Comparison of ENCODE assay signal across 8 mouse cellular contexts in the genomic region with DNA sequence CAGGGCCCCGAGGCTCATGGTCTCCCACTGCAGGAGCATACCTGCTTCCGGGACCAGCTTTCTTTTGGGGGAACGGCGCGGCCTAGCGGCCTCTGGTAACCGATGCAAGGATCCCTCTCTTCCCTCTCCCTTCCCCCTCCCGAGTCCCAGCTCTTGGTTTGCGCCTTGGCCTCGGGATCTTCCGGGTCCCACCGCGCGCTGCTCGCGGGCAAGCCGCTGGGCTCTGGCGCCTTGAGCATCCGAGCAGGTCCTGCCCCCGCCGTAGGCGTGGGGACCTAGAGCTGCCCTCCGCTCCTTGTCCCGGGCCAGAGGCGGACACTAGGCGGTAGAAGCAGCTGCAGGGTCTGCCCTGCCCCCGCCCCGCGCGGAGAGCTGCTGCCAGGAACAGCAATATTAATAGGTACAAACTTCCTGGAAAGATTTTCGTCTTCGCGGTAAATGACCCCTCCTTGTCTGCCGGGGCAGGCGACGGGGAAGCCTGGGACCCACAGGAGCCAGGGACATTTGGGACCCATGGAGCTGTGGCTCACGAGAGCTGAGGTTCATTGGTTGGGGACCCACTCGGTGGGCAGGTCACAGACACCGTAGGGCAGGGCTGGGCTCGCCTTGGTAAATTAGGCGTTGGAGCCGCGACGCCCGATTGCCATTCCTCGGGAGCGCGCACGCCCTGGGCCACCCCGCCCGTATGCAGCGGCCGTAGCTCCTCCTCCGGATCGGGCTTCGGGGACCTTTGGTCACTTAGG. TPM values are rescaled to one million over a fixed set of nuclear protein-coding genes. Genes with fewer than 3 reads are reported as not detected.
A peak's percentile ranks its signal among the peaks of the same experiment; 100 is the strongest.
DNase-seq lines count a peak whose midpoint lies in the region; ATAC-seq and TF ChIP-seq lines count a peak whose summit lies in the region.

No protein-coding gene starts in this region.

- peak; percentile 68 for TF ChIP-seq CTCF in gastrocnemius, adult 2 months (IDR thresholded peaks at IDR 0.05)
- peak; percentile 74 for TF ChIP-seq CTCF in hindbrain, postnatal 0 days (IDR thresholded peaks at IDR 0.05; ENCODE audit: low read depth)

- whole genome bisulfite sequencing in hindbrain, postnatal 0 days: 1% methylated on average over 56 of the region's 56 CpGs

- peak; percentile 70 for ATAC-seq in activated CD4-positive, CD25-positive, alpha-beta regulatory T cell, adult 4 months
- peak; percentile 78 for ATAC-seq in common myeloid progenitor, adult 5-6 weeks (replicated peaks; ENCODE audit: low read depth, poor library complexity, severe bottlenecking)
- ATAC-seq in hindbrain, postnatal 0 days: peak; percentile 90

- H3K4me1 ChIP-seq in hindbrain, postnatal 0 days (ENCODE audit: insufficient read depth, low read length): no peaks in the 10 kb centered on the region

- peak overlapping the region; percentile 99 for H3K4me2 ChIP-seq in hindbrain, postnatal 0 days (ENCODE audit: low read depth, low read length)

- intact Hi-C loops in gastrocnemius, adult 2 months (cut with DNase I): loop anchor here (1.0 to 2.0 kb wide), 2 partner anchors 10 to 35 kb away; a partner anchor contains a TSS

- H3K9me3 ChIP-seq in hindbrain, postnatal 0 days (ENCODE audit: low read length): no peaks in the 10 kb centered on the region

- no peaks in the 10 kb centered on the region for H3K27me3 ChIP-seq in hindbrain, postnatal 0 days (ENCODE audit: insufficient read depth, low read length)

- no peaks in the 10 kb centered on the region for H3K36me3 ChIP-seq in hindbrain, postnatal 0 days (ENCODE audit: insufficient read depth, low read length)

- peak overlapping the region; percentile 86 for H3K9ac ChIP-seq in hindbrain, postnatal 0 days (replicated peaks; ENCODE audit: low read length)

- peak overlapping the region; percentile 94 for H3K27ac ChIP-seq in gastrocnemius, adult 2 months
- peak overlapping the region; percentile 93 for H3K27ac ChIP-seq in hindbrain, postnatal 0 days

- peak; percentile 93 for DNase-seq in gastrocnemius, adult 2 months
- peak; percentile 92 for DNase-seq in hindbrain, postnatal 0 days (ENCODE audit: low spot score)
- DNase-seq in left cerebral cortex, adult 18-20 months (ENCODE audit: low spot score in 2 of 2): peak; percentile 69 to 79
- peak; percentile 89 to 93 for DNase-seq in lung, postnatal 4 days
- DNase-seq in retina, postnatal 1 day: peak; percentile 92
- peak; percentile 85 for DNase-seq in thymus, postnatal 4 days

- H3K4me3 ChIP-seq in gastrocnemius, adult 2 months: peak overlapping the region; percentile 71
- peak overlapping the region; percentile 65 for H3K4me3 ChIP-seq in hindbrain, postnatal 0 days (ENCODE audit: low read length)

RNA-seq across cellular contexts. Expression of a gene that starts 35.9 kb away (rescaled TPM):
- 100 to 1,000 TPM; 737 to 878 TPM for polyA plus RNA-seq in activated CD4-positive, CD25-positive, alpha-beta regulatory T cell, adult 4 months (2017; shearing (Covaris generic))
- total RNA-seq in common myeloid progenitor, adult 5-6 weeks (2017): 1,892 and 2,280 TPM in 2 replicates
- total RNA-seq in gastrocnemius, adult 2 months (2021): 100 to 1,000 TPM; 314 to 379 TPM
- total RNA-seq in hindbrain, postnatal 0 days (2014; rRNA removed): 1,143 and 1,334 TPM in 2 replicates
- 1,977 and 1,992 TPM in 2 replicates for polyA plus RNA-seq in hindbrain, postnatal 0 days (2015; fragmentation: Nextera tagmentation; extraction: Ambion mirVana)
- total RNA-seq in left cerebral cortex, adult 18-20 months (2021): 100 to 1,000 TPM; 249 to 263 TPM

RNA-seq across cellular contexts. Expression of a gene that starts 52.0 kb away (rescaled TPM):
- 10 to 100 TPM; 11.5 to 11.9 TPM for polyA plus RNA-seq in activated CD4-positive, CD25-positive, alpha-beta regulatory T cell, adult 4 months (2017; shearing (Covaris generic))
- 38.8 and 39.6 TPM in 2 replicates for total RNA-seq in common myeloid progenitor, adult 5-6 weeks (2017)
- total RNA-seq in gastrocnemius, adult 2 months (2021): 10 to 100 TPM; 13.8 to 16.0 TPM
- total RNA-seq in hindbrain, postnatal 0 days (2014; rRNA removed): 28.3 and 32.6 TPM in 2 replicates
- 18.4 and 19.2 TPM in 2 replicates for polyA plus RNA-seq in hindbrain, postnatal 0 days (2015; fragmentation: Nextera tagmentation; extraction: Ambion mirVana)
- total RNA-seq in left cerebral cortex, adult 18-20 months (2021): 10 to 100 TPM; 36.3 to 36.7 TPM

Comparison
In these comparisons a context has a peak if more than half of its experiments do, and no peak if none do; other contexts are left out.
1. Peak in every context shown above with its lines: DNase-seq, ATAC-seq, H3K4me3 ChIP-seq and H3K27ac ChIP-seq.